Mouse (Mus musculus) spleen, postnatal 4 days (tissue): ENCODE measurements at regions not wholly inside any gene's neighbourhood (a gene's known extent, or its start where the extent isn't known, plus 50 kb on each side); places are given as distances from the start of the nearest gene placed in this dataset.

Experiments used
- DNase-seq, 2 experiments: peaks; one replicate each; pipeline ENCODE4 v3.0.0; 2022; ENCODE audit warnings: low spot score in 2 of 2

GRCm38 (mm10) chr10:117527243-117527642 lies 102.1 kb upstream of the Cpm start:
- no peak for DNase-seq

GRCm38 (mm10) chr10:117526834-117527188 lies 102.5 kb upstream of the Cpm start:
- DNase-seq, result no peak

GRCm38 (mm10) chr10:117526008-117526833 lies 103.1 kb upstream of the Cpm start:
- no peak for DNase-seq

GRCm38 (mm10) chr10:117525608-117526007 lies 103.7 kb upstream of the Cpm start:
- no peak for DNase-seq

GRCm38 (mm10) chr10:117524926-117525565 lies 104.3 kb upstream of the Cpm start:
- no peak for DNase-seq

GRCm38 (mm10) chr10:117524101-117524500 lies 105.2 kb upstream of the Cpm start:
- DNase-seq, result no peak

GRCm38 (mm10) chr10:117522906-117523829 lies 106.1 kb upstream of the Cpm start:
- DNase-seq, result no peak

- no peak for DNase-seq
Observed at GRCm38 (mm10) chr10:117522373-117522772, 106.9 kb upstream of the Cpm start.

- no peak for DNase-seq
Observed at GRCm38 (mm10) chr10:117521315-117522270, 107.7 kb upstream of the Cpm start.

GRCm38 (mm10) chr10:117520536-117521314 lies 108.6 kb upstream of the Cpm start:
- no peak for DNase-seq

GRCm38 (mm10) chr10:117519670-117520535 lies 109.4 kb upstream of the Cpm start:
- DNase-seq, result no peak

GRCm38 (mm10) chr10:117518793-117519669 lies 110.3 kb upstream of the Cpm start:
- DNase-seq, result no peak

- DNase-seq, result no peak
Observed at GRCm38 (mm10) chr10:117517800-117518770, 111.2 kb upstream of the Cpm start.

- DNase-seq, result no peak
Observed at GRCm38 (mm10) chr10:117517071-117517714, 112.1 kb upstream of the Cpm start.

- DNase-seq, result no peak
Observed at GRCm38 (mm10) chr10:117516510-117516909, 112.8 kb upstream of the Cpm start.

GRCm38 (mm10) chr10:117515777-117516501 lies 113.4 kb upstream of the Cpm start:
- no peak for DNase-seq
